12 mouse cellular contexts compared by ENCODE assay signal in genomic region chr15:42333642-42334041, GRCm38 (mm10).
"Had no signal": no experiment of that assay in that cellular context is flagged by ENCODE, and none has a peak within 500 bp of the region (broad histone marks: within the 10 kb centered on the region; RNA-seq: fewer than 3 reads in every experiment).

No protein-coding gene starts in this region.

- DNase-seq: retina, postnatal 1 day; right cerebral cortex, adult 18-20 months; right cerebral cortex, postnatal 14 days; right cerebral cortex, postnatal 25 days; right cerebral cortex, postnatal 4 days; spleen, adult 18-20 months; thymus, adult 18-20 months; thymus, adult 2 months; thymus, postnatal 14 days; thymus, postnatal 25 days; thymus, postnatal 36 days; thymus, postnatal 4 days had no signal
